Mouse (Mus musculus) gastrocnemius, postnatal 10 days (tissue): ENCODE data around the gene Cyfip2. TPM values are rescaled to one million over a fixed set of nuclear protein-coding genes. Genes with fewer than 3 reads are reported as not detected.

Experiments used
- DNase-seq: peaks from one replicate; pipeline ENCODE4 v3.0.0; 2021; ENCODE audit warnings: mixed read lengths
- long read RNA-seq, 2 experiments: library from polyadenylated mRNA; stranded (forward); transcript quantifications; one replicate each; pipeline ENCODE4 v2.0.0; 2021
- total RNA-seq, 2 experiments: library from RNA; stranded (reverse); gene quantifications; 2 replicates each; pipeline ENCODE4 v1.2.3; 2021

The Cyfip2 gene
- total RNA-seq: 1 to 10 TPM in 1 of 2 experiments, under 1 TPM in 1; 0.87 to 4.3 TPM
- long read RNA-seq, experiment 1: 0 reads
- long read RNA-seq, experiment 2, full-length matches to known transcripts: 1 of 3 reads
- long read RNA-seq, experiment 2, partial matches to known transcripts: 1 of 3 reads
- long read RNA-seq, experiment 2, other reads (novel, unspliced or antisense): 1 of 3 reads

DNA sequence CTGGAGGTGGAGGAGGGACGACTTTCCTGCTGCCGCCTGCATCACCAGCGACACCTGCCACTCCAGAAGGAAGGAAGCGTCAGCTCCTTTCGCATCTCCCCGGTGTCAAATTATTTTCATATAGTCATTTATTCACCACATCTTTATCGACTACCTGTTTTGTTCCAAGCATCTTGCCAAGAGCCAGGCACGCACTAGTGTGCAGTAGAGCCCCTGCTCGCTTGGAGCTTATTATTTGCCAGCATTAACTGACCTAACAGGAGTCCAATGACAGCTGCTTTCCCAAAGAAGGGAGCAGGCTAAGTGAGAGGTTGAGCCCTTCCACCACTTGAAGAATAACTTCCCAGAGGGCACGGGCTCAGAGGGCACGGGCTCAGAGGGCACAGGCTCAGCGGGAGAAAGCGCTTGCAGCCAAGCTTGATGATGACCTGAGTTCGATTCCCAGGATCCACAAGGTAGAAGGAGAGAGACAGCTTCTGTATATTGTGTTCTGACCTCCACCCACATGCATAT is at the start of gene Cyfip2:
TSS of gene Cyfip2 (minus strand) at position 337 of the 513 bp plus-strand sequence.
- DNase-seq: no peak

DNA sequence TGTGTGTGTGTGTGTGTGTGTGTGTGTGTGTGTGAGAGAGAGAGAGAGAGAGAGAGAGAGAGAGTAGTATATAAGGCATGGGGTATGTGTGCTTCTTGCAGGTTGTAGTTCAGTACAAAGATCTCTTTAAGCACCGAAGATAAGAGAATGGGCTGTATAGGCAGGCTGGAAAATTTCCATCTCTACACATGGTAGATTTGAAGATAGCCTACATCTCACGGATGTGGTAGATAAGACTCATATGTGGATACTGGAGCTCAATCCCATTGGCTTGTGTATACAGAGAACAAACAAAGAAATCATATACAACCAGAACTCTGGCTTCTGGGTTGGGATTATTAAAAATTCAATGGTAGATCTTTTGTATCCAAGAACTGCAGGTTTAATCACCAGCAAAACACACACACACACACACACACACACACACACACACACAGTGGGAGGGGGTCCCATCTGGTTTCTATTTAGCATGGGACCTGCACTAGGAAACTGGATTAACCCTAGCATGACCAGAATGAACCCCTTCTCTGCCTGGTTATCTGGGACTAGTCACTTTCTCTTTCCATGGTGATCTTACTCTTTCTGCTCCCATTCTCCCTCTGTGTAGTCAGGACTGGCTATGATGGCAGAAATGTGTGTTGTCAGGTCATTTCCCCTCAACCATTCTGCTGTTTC is 48.5 kb upstream of the Cyfip2 start:
- no peak for DNase-seq

GRCm38 (mm10) chr11:46358369-46358768 is 45.7 kb upstream of the Cyfip2 start:
- no peak for DNase-seq

DNA sequence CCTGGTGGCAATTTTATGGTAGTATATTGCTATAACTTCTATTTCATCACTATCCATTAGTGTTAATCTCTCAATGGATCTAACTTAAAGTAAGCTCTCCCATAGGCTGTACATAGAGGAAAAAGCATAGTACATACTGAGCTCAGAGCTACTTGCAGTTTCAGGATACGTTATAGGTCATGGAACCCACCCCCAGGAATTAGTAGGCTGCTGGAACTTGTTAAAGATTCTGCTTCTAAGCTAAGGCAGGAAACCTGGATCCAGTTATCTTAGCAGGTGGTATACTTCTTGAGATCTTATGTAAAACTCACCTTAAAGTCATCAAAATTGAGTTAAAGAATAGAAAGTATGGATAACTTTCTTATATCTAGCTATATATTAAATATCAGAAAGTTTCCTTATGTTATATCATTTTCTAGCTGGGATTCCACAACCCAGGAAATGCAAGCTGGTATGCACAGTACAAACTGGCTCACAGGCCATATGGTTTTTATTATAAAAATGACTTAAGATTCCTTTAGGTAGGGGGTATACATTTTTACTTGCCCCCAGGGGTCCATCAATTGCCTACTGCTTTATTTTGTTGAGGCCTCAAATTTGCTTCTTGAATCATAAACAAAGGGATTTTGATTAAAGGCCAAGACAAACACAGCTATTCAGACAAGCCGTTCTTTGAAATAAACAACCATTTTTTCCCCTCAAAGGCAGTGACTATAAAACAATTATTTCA is 37.2 kb upstream of the Cyfip2 start:
- DNase-seq: no peak

- DNase-seq: no peak
These were observed 35.8 kb upstream of the Cyfip2 start for GRCm38 (mm10) chr11:46348416-46348815.

DNA sequence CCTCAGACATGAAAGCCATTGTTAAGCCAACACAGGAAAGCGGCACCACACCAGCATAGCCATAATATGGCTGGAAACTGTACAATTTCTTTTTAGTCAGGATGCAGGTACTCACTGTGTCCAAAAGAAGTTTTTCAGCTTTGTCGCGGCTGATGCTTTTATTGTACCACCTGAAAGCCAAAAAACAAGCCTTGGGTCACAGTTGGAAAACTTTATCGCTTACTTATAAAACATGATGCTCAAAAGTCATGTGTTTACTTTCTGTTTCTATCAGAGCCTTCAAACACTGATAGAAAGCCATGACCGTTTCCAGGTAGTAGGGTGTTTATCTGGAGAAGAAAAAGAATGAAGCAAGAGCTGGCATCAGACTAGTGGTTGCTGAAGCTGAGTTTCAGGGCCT is 35.1 kb upstream of the Cyfip2 start:
- DNase-seq: no peak

GRCm38 (mm10) chr11:46343886-46344546 is 31.4 kb upstream of the Cyfip2 start:
- no peak for DNase-seq

DNA sequence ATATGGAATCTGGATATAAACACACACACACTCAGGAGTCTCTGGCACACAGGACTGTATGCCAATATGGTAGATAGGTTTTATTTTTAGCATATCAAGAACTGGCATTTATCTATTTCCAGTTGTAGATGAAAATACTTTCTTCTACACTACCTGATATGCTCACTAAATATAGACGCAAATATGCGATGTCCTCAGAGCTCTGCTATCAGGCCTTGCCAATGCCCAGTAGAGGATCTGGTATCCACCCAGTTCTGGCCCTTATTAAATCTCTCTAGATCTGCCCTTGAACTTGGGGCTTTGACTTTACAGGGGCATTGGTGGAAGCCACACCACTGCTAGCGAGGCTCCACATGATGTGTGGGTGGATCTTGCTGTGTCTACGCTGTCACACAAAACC is 29.3 kb upstream of the Cyfip2 start:
- no peak for DNase-seq

DNA sequence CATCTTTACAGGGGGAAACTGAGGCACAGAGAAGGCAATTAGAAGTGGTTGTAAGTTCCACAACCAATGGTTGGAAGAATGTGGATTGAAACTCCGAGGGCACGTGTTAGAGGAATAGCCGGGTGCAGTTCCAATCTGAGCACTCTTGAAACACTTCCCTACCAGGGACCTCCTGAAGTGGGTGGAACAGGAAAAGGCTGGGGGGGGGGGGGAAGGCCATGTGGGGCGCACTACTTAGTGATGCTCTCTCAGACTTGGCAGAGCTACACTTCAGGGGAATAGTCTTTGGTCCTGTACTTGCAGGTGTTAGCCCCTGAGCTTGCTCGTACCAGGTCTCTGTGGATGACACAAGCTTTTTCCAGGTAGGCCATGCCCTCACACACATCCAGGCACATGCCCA is 23.4 kb upstream of the Cyfip2 start:
- no peak for DNase-seq

DNA sequence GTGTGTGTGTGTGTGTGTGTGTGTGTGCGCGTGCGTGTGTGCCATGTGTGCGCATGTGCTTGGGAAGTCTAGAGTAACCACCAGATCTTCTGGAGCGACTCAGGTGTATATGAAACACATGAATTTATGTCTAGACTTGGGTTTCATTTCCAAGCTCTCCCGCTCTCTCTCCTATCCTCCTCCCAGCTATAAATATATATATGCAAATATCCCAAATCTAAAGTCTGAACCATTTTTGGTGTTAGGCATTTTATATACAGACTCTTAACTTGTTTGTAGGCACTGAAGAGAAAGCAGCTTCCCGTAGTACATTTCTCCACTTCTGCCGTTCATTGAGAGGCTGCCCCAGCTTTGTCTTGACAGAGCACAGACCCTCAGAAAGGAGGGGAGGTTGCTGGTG is 19.6 kb upstream of the Cyfip2 start:
- no peak for DNase-seq

DNA sequence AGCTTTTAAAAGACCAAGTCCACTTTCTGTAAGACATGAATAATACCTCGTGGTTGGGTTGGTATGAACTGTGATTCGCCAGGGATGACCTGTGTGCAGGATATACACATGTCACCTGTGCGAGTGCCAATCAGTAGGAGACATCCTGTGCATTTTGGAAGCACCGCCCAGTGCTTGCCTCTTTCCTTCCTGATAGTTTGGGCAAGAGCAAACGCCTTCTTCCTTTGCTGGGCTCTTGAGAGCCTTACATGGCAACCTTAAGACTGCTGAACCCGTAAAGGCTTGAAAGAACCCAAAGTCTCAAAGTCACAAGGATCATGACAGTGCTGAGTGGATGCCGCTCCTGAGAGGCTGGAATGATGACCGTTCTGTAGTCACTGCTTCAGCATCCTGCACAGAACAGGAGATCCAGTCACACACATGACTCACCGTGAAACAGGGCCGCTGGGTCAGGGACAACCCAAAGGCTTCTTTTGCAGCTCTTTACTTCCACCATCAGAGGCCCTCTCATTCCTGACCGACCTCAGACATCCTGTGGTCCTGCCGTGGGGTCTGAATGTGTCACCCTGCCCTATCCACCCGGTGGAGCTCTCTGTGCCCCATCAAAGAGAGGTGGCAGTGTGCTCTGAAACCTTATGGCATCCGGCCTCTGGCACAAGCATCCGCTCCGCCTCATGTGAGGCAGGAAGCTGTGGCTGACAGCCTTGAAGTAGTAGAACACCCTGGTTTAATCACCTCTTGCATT is 13.8 kb upstream of the Cyfip2 start:
- no peak for DNase-seq

DNA sequence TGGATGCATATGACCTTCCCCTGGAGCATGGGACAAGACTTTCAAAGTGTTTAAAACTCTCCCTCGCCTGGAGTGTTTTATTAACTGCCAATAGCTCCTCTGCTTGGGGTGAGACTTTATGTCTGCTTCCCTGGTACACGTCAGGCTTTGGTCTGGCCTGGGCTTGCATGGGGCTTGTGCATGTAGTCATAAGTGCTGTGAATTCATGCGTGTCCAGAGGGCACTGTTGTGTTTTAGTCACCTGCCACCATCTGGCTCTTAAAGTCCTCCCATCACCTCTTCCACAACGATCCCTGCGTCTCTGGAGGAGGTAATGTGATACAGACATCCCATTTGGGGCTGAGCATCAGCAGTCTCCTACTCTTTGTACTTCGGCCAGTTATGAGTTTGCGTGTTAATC is 8.9 kb upstream of the Cyfip2 start:
- DNase-seq: no peak

GRCm38 (mm10) chr11:46314534-46314933 is 1.9 kb upstream of the Cyfip2 start:
- no peak for DNase-seq

GRCm38 (mm10) chr11:46313851-46314250 is 1.2 kb upstream of the Cyfip2 start:
- DNase-seq: no peak

DNA sequence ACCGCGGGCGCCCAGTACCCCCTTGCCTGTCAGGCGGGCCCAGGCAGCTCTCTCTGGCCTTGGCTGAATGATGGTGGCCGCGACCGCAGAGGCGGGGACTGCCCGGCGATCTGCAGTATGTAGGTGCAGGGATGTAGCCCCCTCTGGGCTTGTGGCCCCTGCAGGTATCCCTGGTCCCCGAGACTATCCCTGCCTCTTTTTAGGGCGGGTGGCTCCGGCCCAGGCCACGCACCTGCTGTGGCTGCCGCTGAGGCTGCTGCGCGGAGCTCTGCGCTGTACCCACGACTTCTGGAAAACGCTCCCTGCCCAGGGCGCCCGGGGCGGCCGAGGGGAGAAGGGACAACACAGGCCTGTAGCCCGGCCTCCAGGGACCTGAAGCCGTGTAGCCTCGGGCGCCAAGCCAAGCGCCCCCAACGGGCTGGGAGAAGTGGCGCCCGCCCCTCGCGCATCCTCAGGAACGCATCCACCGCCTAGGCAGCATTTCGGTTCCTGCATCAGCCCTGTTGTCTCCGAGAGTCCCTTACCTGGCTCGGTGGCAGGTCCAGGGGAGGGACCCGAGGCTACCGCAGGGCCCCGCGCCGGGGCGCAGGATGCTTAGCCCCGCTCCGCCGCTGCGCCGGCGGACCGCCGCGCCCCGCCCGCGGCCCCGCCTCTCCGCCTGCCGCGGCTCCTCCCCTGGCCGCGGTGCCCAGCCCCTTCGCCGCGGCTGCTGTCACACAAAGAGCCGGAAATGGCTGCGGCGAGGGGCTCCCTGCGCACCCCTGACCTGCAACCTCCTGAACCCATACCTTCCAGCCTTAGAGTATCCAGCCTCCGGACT is 746 bp downstream of the Cyfip2 start:
- peak; percentile 24 for DNase-seq

DNA sequence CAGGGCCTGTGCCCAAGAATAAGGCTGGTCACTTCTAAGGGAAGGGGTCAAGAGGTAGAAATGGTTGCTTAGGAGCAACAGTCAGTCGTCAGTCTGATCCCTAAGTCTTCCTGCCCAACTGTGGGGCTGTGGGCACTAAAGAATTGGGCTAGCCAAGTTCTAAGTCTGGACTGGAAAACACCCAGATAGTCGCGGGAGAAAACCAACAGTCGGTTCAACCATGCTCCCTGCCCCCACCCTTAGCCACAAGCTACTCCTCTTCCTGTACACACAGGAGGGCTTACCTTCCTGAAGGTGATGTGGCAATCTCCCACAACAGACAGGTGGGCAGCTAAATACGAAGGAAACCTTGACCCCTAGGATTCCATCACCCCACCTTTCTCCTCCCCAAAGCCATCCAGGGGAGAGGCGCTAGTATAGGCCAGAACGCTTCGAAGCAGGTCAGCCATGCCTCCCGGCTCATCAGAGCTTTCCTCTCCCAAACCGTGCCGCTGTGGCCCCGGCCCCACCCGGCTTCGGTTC is 1.4 kb downstream of the Cyfip2 start:
- DNase-seq: no peak

DNA sequence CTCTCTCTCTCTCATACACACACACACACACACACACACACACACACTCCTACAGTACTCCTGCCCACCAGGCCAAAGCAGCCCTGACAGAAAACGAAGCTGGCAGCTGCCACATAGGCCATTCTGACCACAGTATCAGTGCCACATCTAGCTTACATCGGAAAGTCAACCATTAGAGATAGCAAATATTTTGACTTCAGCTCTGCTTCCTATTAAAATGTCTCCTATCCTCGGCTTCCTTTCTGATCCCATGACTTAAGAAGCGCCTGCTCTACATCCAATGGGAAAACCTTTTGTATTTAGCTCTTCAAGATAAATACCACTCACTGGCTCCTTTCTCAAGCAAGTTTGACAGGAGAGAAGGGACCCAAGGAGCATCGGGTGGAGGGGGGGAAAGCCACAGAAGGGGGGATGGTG is 2.0 kb downstream of the Cyfip2 start:
- DNase-seq: no peak

DNA sequence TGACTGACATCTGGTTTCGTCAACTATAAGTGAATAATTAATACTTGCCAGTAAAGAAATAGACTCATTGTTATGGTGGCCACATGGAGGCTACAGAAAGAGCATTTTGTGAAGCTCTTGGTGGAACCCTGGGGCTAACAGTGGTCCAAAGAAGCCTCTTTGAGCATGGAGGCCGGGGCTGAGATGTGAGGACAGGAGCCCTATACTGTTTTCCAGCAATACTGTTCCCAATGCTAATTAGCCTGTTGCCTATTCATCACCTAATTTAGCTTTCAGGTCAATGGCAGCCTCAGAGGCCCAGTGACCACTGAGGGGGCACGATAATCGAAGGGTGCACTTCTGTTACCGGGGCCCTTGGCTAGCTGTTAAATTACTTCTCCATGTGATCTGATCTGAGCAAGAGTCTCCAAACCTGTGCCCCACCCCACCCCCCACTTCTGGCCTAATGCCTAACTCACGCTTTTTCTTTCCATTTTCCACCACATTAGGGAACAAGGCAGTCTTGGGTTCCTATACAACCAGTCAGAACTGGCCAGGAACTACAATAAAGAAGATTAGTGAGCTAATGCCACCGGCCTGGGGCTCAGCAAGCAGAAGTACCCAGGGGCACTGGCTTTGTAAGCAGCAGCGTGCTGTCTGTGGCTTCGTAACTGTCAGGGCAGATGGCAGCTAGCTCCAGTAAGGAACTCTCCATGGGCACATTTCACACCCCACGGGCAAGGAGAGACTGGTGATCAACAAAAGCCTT is 2.7 kb downstream of the Cyfip2 start:
- no peak for DNase-seq

DNA sequence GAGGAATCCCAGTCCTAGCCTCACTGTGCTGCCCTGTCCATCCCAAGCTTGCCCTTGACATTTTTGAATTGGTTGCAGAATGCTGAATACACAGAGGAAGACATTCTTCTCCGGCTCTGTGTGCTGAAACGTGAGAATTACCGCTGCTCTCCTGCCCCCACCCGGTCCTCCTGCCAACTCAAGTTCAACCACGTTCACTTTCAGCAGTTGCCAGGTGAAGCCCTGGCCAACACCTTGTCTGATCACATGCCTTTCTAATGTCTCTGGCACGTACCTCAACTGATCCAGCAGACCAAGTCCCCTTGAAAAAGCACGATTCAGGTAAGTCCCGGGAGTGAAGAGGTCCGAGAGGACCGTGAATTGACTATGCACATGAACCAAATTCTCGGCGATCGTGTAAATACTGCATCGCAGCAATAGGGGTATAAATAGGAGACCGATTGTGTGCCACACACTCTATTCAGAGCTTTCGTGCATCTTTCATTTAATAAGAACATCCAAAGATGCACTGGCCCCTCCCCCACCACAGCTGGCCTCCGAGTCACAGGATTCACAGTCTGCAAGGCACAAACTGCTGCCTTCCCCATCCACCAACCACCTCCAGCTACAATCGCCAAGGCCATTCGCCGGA is 3.4 kb downstream of the Cyfip2 start:
- no peak for DNase-seq
